Mouse (Mus musculus): Measurements from ENCODE around the gene Mgat4c. TPM values are rescaled to one million over a fixed set of nuclear protein-coding genes. Genes with fewer than 3 reads are reported as not detected.

Mgat4c gene
- polyA plus RNA-seq, 1 experiment from 2014 or later: 5.0 TPM

- no peak overlapping the region for H3K4me2 ChIP-seq
- H3K4me3 ChIP-seq (replicated peaks): no peak overlapping the region
- H3K9ac ChIP-seq: no peak overlapping the region
- ATAC-seq (ENCODE audit: low FRiP score): no peak
- H3K36me3 ChIP-seq (replicated peaks): no peaks in the 10 kb centered on the region
- no peaks in the 10 kb centered on the region for H3K4me1 ChIP-seq
- WGBS: 57% methylated on average over 2 of the region's 2 CpGs
- H3K9me3 ChIP-seq: no peaks in the 10 kb centered on the region
- no peaks in the 10 kb centered on the region for H3K27me3 ChIP-seq
- no peak overlapping the region for H3K27ac ChIP-seq
These were observed 174.8 kb downstream of the Mgat4c start for GRCm38 (mm10) chr10:101856115-101856514.

GRCm38 (mm10) chr10:101889866-101890265 lies 208.6 kb downstream of the Mgat4c start:
- Histone ChIP-seq H3K9me3 (no peaks in the 10 kb centered on the region), H3K36me3 (replicated peaks) (no peaks in the 10 kb centered on the region), H3K4me3 (replicated peaks) (no peak overlapping the region), H3K4me2 (no peak overlapping the region), H3K27ac (no peak overlapping the region), H3K9ac (no peak overlapping the region), H3K27me3 (no peaks in the 10 kb centered on the region), H3K4me1 (no peaks in the 10 kb centered on the region)
- no peak for ATAC-seq (ENCODE audit: low FRiP score)
- 84% methylated on average over 1 of the region's 1 CpGs for WGBS

GRCm38 (mm10) chr10:101917328-101917814 lies 236.1 kb downstream of the Mgat4c start:
- Histone ChIP-seq H3K4me3 (replicated peaks) (no peak overlapping the region), H3K27me3 (no peaks in the 10 kb centered on the region), H3K27ac (no peak overlapping the region), H3K9ac (no peak overlapping the region), H3K9me3 (no peaks in the 10 kb centered on the region), H3K4me1 (no peaks in the 10 kb centered on the region), H3K36me3 (replicated peaks) (no peaks in the 10 kb centered on the region), H3K4me2 (no peak overlapping the region)
- ATAC-seq (ENCODE audit: low FRiP score): no peak; the same call in 1 of the 2 replicates

- WGBS: 89% methylated on average over 4 of the region's 4 CpGs
- no peaks in the 10 kb centered on the region for H3K9me3 ChIP-seq
- no peaks in the 10 kb centered on the region for H3K36me3 ChIP-seq (replicated peaks)
- no peaks in the 10 kb centered on the region for H3K27me3 ChIP-seq
- no peak overlapping the region for H3K4me3 ChIP-seq (replicated peaks)
- no peak for ATAC-seq (ENCODE audit: low FRiP score)
- H3K9ac ChIP-seq: no peak overlapping the region
- H3K4me1 ChIP-seq: no peaks in the 10 kb centered on the region
- H3K27ac ChIP-seq: no peak overlapping the region
- no peak overlapping the region for H3K4me2 ChIP-seq
These were observed 316.3 kb downstream of the Mgat4c start for GRCm38 (mm10) chr10:101997612-101998011.

- no peaks in the 10 kb centered on the region for H3K9me3 ChIP-seq
- H3K27me3 ChIP-seq: no peaks in the 10 kb centered on the region
- no peak overlapping the region for H3K9ac ChIP-seq
- H3K4me1 ChIP-seq: no peaks in the 10 kb centered on the region; the same call in 1 of the 2 replicates
- 74% methylated on average over 2 of the region's 2 CpGs for WGBS
- no peaks in the 10 kb centered on the region for H3K36me3 ChIP-seq (replicated peaks)
- H3K4me3 ChIP-seq (replicated peaks): no peak overlapping the region
- H3K4me2 ChIP-seq: no peak overlapping the region
- H3K27ac ChIP-seq: no peak overlapping the region
- ATAC-seq (ENCODE audit: low FRiP score): no peak
These were observed 361.2 kb downstream of the Mgat4c start for GRCm38 (mm10) chr10:102042513-102042912.

GRCm38 (mm10) chr10:102056218-102056617 lies 374.9 kb downstream of the Mgat4c start:
- H3K9ac ChIP-seq: no peak overlapping the region

GRCm38 (mm10) chr10:102056975-102057565 lies 375.8 kb downstream of the Mgat4c start:
- Histone ChIP-seq H3K27me3 (no peaks in the 10 kb centered on the region), H3K9ac (no peak overlapping the region), H3K27ac (no peak overlapping the region), H3K4me1 (no peaks in the 10 kb centered on the region), H3K4me2 (no peak overlapping the region), H3K9me3 (no peaks in the 10 kb centered on the region), H3K36me3 (replicated peaks) (no peaks in the 10 kb centered on the region), H3K4me3 (replicated peaks) (no peak overlapping the region)
- 19% methylated on average over 2 of the region's 2 CpGs for WGBS
- no peak for ATAC-seq (ENCODE audit: low FRiP score)

More at GRCm38 (mm10) chr10:102056218-102056617, 374.9 kb downstream of the Mgat4c start:
- no peaks in the 10 kb centered on the region for H3K4me1 ChIP-seq
- WGBS: 80% methylated on average over 3 of the region's 3 CpGs
- H3K4me2 ChIP-seq: no peak overlapping the region
- no peaks in the 10 kb centered on the region for H3K9me3 ChIP-seq
- no peaks in the 10 kb centered on the region for H3K27me3 ChIP-seq
- H3K4me3 ChIP-seq (replicated peaks): no peak overlapping the region
- no peak for ATAC-seq (ENCODE audit: low FRiP score)
- no peak overlapping the region for H3K27ac ChIP-seq
- no peaks in the 10 kb centered on the region for H3K36me3 ChIP-seq (replicated peaks)

- no peak overlapping the region for H3K27ac ChIP-seq
- no peak overlapping the region for H3K4me3 ChIP-seq (replicated peaks)
These were observed 393.5 kb downstream of the Mgat4c start for GRCm38 (mm10) chr10:102074541-102075398.

GRCm38 (mm10) chr10:102123153-102123552 lies 441.9 kb downstream of the Mgat4c start:
- Histone ChIP-seq H3K9ac (no peak overlapping the region), H3K4me2 (no peak overlapping the region), H3K27me3 (no peaks in the 10 kb centered on the region), H3K36me3 (replicated peaks) (no peaks in the 10 kb centered on the region), H3K27ac (no peak overlapping the region), H3K9me3 (no peaks in the 10 kb centered on the region), H3K4me3 (replicated peaks) (no peak overlapping the region), H3K4me1 (no peaks in the 10 kb centered on the region)
- ATAC-seq (ENCODE audit: low FRiP score): no peak
- 79% methylated on average over 1 of the region's 1 CpGs for WGBS

More at GRCm38 (mm10) chr10:102074541-102075398, 393.5 kb downstream of the Mgat4c start:
- 0 out of 2 replicates have a peak, but pooled peaks have one; percentile 44 for ATAC-seq (ENCODE audit: low FRiP score)
- Histone ChIP-seq H3K9me3 (no peaks in the 10 kb centered on the region), H3K4me1 (0 out of 2 replicates have a peak, but pooled peaks cover 7% of the 10 kb centered on the region), H3K9ac (no peak overlapping the region), H3K36me3 (replicated peaks) (no peaks in the 10 kb centered on the region), H3K4me2 (no peak overlapping the region), H3K27me3 (no peaks in the 10 kb centered on the region)

- Histone ChIP-seq H3K9ac (no peak overlapping the region), H3K9me3 (no peaks in the 10 kb centered on the region), H3K27me3 (no peaks in the 10 kb centered on the region), H3K27ac (no peak overlapping the region), H3K4me3 (replicated peaks) (no peak overlapping the region), H3K36me3 (replicated peaks) (no peaks in the 10 kb centered on the region), H3K4me2 (no peak overlapping the region), H3K4me1 (no peaks in the 10 kb centered on the region)
- ATAC-seq (ENCODE audit: low FRiP score): no peak
- WGBS: 81% methylated on average over 4 of the region's 4 CpGs
These were observed 446.1 kb downstream of the Mgat4c start for GRCm38 (mm10) chr10:102127340-102127739.

GRCm38 (mm10) chr10:102154865-102155264 lies 473.6 kb downstream of the Mgat4c start:
- Histone ChIP-seq H3K9me3 (no peaks in the 10 kb centered on the region), H3K4me3 (replicated peaks) (no peak overlapping the region), H3K27ac (no peak overlapping the region), H3K9ac (no peak overlapping the region), H3K4me1 (0 out of 2 replicates have a peak, but pooled peaks cover 4% of the 10 kb centered on the region), H3K36me3 (replicated peaks) (no peaks in the 10 kb centered on the region), H3K27me3 (no peaks in the 10 kb centered on the region), H3K4me2 (no peak overlapping the region)
- ATAC-seq (ENCODE audit: low FRiP score): no peak
- 76% methylated on average over 5 of the region's 5 CpGs for WGBS

- H3K4me2 ChIP-seq: no peak overlapping the region
- no peak overlapping the region for H3K4me3 ChIP-seq (replicated peaks)
- H3K27me3 ChIP-seq: no peaks in the 10 kb centered on the region
- H3K9ac ChIP-seq: no peak overlapping the region
- no peak overlapping the region for H3K27ac ChIP-seq
- ATAC-seq (ENCODE audit: low FRiP score): no peak
- no peaks in the 10 kb centered on the region for H3K9me3 ChIP-seq
- H3K4me1 ChIP-seq: 0 out of 2 replicates have a peak, but pooled peaks cover 4% of the 10 kb centered on the region
- WGBS: 36% methylated on average over 1 of the region's 1 CpGs
- no peaks in the 10 kb centered on the region for H3K36me3 ChIP-seq (replicated peaks)
These were observed 474.6 kb downstream of the Mgat4c start for GRCm38 (mm10) chr10:102155853-102156252.
